Mouse (Mus musculus) CH12.LX (cell line): Measurements from ENCODE around the gene Cd48.

Experiments
- CHD2 ChIP-seq: IDR thresholded peaks from 2 replicates; pipeline ENCODE4 v1.6.1; 2011; ENCODE audit warnings: low read length, improper control_type of control experiment
- USF1 ChIP-seq: IDR thresholded peaks from 2 replicates; pipeline ENCODE4 v1.6.1; 2014; ENCODE audit warnings: low read depth, mild to moderate bottlenecking, inconsistent platforms, low read length, improper control_type of control experiment

GRCm38 (mm10) chr1:171658561-171658991 lies 23.2 kb upstream of the Cd48 start:
- TF ChIP-seq CHD2: no peak
- no peak for TF ChIP-seq USF1
